Mouse (Mus musculus): Measurements from ENCODE around the gene Zdhhc22.

The Zdhhc22 gene

GRCm38 (mm10) chr12:86935692-86936282, 54.4 kb downstream of the Zdhhc22 start:
- DNase-seq (ENCODE audit: low spot score in 2 of 2) = no peak

- no peak for DNase-seq (ENCODE audit: low spot score in 2 of 2)
Observed at GRCm38 (mm10) chr12:86934748-86935147, 55.5 kb downstream of the Zdhhc22 start.

- no peak for DNase-seq (ENCODE audit: low spot score in 2 of 2)
Observed at GRCm38 (mm10) chr12:86932575-86932952, 57.7 kb downstream of the Zdhhc22 start.

DNA sequence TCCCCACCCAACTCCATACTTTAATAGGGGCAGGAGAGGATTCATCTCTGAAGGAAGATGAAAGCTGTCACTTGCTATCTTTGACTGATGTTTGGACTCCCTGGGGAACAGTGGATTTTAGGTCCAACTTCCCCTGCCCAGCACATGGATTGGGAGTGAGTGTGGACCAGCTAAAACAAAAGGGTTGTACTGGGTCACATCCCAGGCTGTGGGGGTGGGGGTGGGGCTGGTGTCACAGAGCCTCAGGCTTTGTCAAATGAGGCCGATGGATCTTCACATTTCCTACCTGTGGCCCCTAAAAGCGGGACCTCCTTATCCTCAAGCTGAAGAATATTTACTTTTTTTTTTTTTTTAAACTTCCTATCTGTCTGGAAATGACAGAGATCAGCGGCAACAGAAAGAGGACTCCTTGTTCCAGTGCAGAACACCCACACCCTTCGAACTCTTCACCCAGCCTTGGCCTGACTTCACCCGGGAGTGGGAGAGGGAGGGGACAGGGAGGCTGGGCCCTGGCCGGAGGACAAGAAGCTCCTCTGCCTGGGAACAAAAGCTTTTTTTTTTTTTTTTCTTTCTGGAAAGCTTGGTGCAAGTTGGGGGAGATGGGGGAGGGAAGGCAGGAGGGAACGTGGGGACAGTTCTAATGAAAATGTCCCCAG, 58.2 kb downstream of the Zdhhc22 start:
- no peak for DNase-seq (ENCODE audit: low spot score in 2 of 2)

GRCm38 (mm10) chr12:86930934-86931729, 59.1 kb downstream of the Zdhhc22 start:
- no peak for DNase-seq (ENCODE audit: low spot score in 2 of 2)

All from spleen, postnatal 14 days (tissue).